Mouse (Mus musculus) bone marrow, adult 2 months (tissue): ENCODE results near the gene Tnnt2. TPM values are rescaled to one million over a fixed set of nuclear protein-coding genes. Genes with fewer than 3 reads are reported as not detected.

Experiments
- H3K27ac ChIP-seq: fragments of 200-500 bp; 2 replicates; pipeline ENCODE4 v1.5.1; 2012; ENCODE audit warnings: low read depth, mild to moderate bottlenecking, control low read depth, inconsistent platforms, low read length; ENCODE audit not compliant: control insufficient read depth, poor library complexity, insufficient read depth
- H3K4me1 ChIP-seq: fragments of 200-500 bp; 2 replicates; pipeline ENCODE4 v1.6.1; 2011; ENCODE audit warnings: low read length; ENCODE audit not compliant: control insufficient read depth, insufficient read depth
- H3K4me3 ChIP-seq: fragments of 200-500 bp; replicated peaks from 2 replicates; pipeline ENCODE3; 2011; ENCODE audit warnings: mild to moderate bottlenecking, low read depth, low read length, control low read depth; ENCODE audit not compliant: control insufficient read depth
- CTCF ChIP-seq: fragments of 200-500 bp; IDR thresholded peaks from 2 replicates; pipeline ENCODE4 v1.5.1; 2011; ENCODE audit warnings: low read length, control low read depth; ENCODE audit not compliant: control insufficient read depth, insufficient read depth
- POLR2A ChIP-seq: fragments of 200-500 bp; IDR thresholded peaks from 2 replicates; pipeline ENCODE4 v1.6.1; 2011; ENCODE audit warnings: low read depth, mild to moderate bottlenecking, control low read depth, low read length, borderline replicate concordance; ENCODE audit not compliant: control insufficient read depth
- WGBS: fragments of 180-500 bp; shearing (Covaris S2); methylation state at CpG from one replicate; pipeline ENCODE4 v1.1.7; 2018; 5-methylcytosine and 5-hydroxymethylcytosine counted together
- polyA plus RNA-seq: library from polyadenylated mRNA; stranded (reverse); fragments of >200 nt; gene quantifications from 2 replicates; pipeline ENCODE4 v1.2.4, GENCODE M21; 2011; ENCODE audit warnings: low replicate concordance; ENCODE audit not compliant: missing spikeins, insufficient read depth, insufficient read length

The Tnnt2 gene
- polyA plus RNA-seq, 1 experiment: 2.6 TPM

- H3K4me1 ChIP-seq: no peaks in the 10 kb centered on the region
- WGBS: 77% methylated on average over 6 of the region's 6 CpGs
- no peak overlapping the region for H3K4me3 ChIP-seq
- no peak overlapping the region for H3K27ac ChIP-seq
- TF ChIP-seq POLR2A (no peak), CTCF (no peak)
Measured at GRCm38 (mm10) chr1:135892764-135893163, 56.6 kb downstream of the Tnnt2 start.

GRCm38 (mm10) chr1:135893377-135893776, 57.2 kb downstream of the Tnnt2 start:
- no peak for TF ChIP-seq CTCF
- H3K4me1 ChIP-seq: no peaks in the 10 kb centered on the region
- no peak overlapping the region for H3K27ac ChIP-seq
- H3K4me3 ChIP-seq: no peak overlapping the region
- WGBS: 78% methylated on average over 3 of the region's 3 CpGs

GRCm38 (mm10) chr1:135895367-135895766, 59.2 kb downstream of the Tnnt2 start:
- H3K4me3 ChIP-seq: no peak overlapping the region
- 79% methylated on average over 4 of the region's 4 CpGs for WGBS
- TF ChIP-seq POLR2A (no peak), CTCF (no peak)

DNA sequence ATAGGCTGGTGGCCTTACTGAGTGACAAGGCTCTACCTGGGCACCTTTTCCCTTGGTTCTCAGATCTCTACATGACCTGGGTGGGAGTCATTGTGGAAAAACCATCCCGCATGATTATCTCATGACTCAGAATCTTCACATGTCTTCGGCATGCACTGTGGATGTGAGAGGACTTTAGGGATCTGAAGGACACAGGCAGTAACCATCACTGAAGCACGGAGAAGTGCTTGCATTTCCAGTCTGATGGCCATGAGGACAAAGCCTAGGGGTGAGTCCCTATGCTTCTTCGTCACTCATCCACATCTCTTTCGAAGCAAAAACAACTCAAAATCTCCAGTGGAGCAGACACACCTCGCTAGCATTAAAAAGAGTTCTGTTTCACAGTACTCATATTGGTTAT, 63.1 kb downstream of the Tnnt2 start:
- WGBS: 86% methylated on average over 6 of the region's 6 CpGs
- no peak overlapping the region for H3K27ac ChIP-seq
- H3K4me3 ChIP-seq: no peak overlapping the region
- no peak for TF ChIP-seq CTCF
- no peak for TF ChIP-seq POLR2A
- H3K4me1 ChIP-seq: no peaks in the 10 kb centered on the region

More at GRCm38 (mm10) chr1:135895367-135895766, 59.2 kb downstream of the Tnnt2 start:
- no peaks in the 10 kb centered on the region for H3K4me1 ChIP-seq
- H3K27ac ChIP-seq: no peak overlapping the region

- WGBS: 66% methylated on average over 7 of the region's 7 CpGs
- Histone ChIP-seq H3K27ac (no peak overlapping the region), H3K4me1 (no peaks in the 10 kb centered on the region), H3K4me3 (no peak overlapping the region)
- TF ChIP-seq CTCF (no peak), POLR2A (no peak)
Measured at GRCm38 (mm10) chr1:135899991-135900515, 63.9 kb downstream of the Tnnt2 start.

Other genes starting within 250 kb of the Tnnt2 start
- 10.9 and 22.7 TPM in 2 replicates for gene Nav1, start 229.1 kb upstream of the Tnnt2 start, polyA plus RNA-seq
- gene Csrp1, start 116.3 kb upstream of the Tnnt2 start, polyA plus RNA-seq: 61.5 and 109 TPM in 2 replicates
- gene Phlda3, start 70.2 kb upstream of the Tnnt2 start, polyA plus RNA-seq: 7.6 TPM in 1 of 2 replicates, not detected in the other
- gene Tnni1, start 56.9 kb upstream of the Tnnt2 start, polyA plus RNA-seq: not detected in 2 replicates
- gene Lad1, start 17.8 kb upstream of the Tnnt2 start, polyA plus RNA-seq: 0.77 TPM in 1 of 2 replicates, not detected in the other
- gene Pkp1, start 82.9 kb downstream of the Tnnt2 start, polyA plus RNA-seq: 0.32 TPM in 1 of 2 replicates, not detected in the other
- not detected in 2 replicates for gene Igfn1, start 170.0 kb downstream of the Tnnt2 start, polyA plus RNA-seq
- 24.6 and 28.6 TPM in 2 replicates for gene Tmem9, start 171.8 kb downstream of the Tnnt2 start, polyA plus RNA-seq
- gene Ascl5, start 214.4 kb downstream of the Tnnt2 start, polyA plus RNA-seq: not detected in 2 replicates
- 0.45 and 0.70 TPM in 2 replicates for gene Cacna1s, start 216.4 kb downstream of the Tnnt2 start, polyA plus RNA-seq